ENCODE assay signal across 25 mouse cellular contexts in the genomic region with DNA sequence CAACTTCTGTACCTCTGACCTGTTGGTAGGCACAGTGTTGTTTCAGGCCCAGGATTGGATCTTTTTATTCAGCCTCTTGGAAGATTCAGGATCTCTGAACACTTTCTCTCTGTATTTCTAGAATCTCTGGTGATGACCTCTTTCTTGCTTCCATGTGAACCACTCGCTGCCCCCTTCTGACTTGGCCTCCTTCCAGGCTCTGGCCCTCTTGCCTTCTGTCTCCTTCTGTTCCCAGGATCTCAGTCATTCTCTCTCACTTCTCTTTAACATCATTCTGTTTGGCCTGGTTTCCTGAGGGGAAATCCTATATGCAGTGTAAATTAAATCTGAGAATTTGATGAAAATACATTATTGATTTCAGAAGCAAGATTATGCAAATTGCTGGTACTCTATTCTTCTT.
DNase-seq lines count a peak whose midpoint lies in the region; ATAC-seq and TF ChIP-seq lines count a peak whose summit lies in the region.
"Had no signal": no experiment of that assay in that cellular context is flagged by ENCODE, and none has a peak within 500 bp of the region (broad histone marks: within the 10 kb centered on the region; RNA-seq: fewer than 3 reads in every experiment).

No protein-coding gene starts in this region.

- no peak overlapping the region for H3K27ac ChIP-seq in kidney, embryonic 15.5 days
- no peak overlapping the region for H3K27ac ChIP-seq in thymus, adult 2 months (ENCODE audit: control insufficient read depth, insufficient read depth, low read length)
- H3K27ac ChIP-seq in forebrain, embryonic 12.5 days, result no peak overlapping the region
- H3K27ac ChIP-seq: embryonic facial prominence, embryonic 10.5 days; embryonic facial prominence, embryonic 15.5 days; forebrain, embryonic 13.5 days; limb, embryonic 12.5 days; liver, embryonic 15.5 days; lung, embryonic 15.5 days; midbrain, embryonic 10.5 days; neural tube, embryonic 12.5 days had no signal

- H3K4me1 ChIP-seq in kidney, embryonic 15.5 days, result no peaks in the 10 kb centered on the region
- H3K4me1 ChIP-seq in thymus, adult 2 months (replicated peaks; ENCODE audit: control insufficient read depth, insufficient read depth, low read length), result no peaks in the 10 kb centered on the region
- H3K4me1 ChIP-seq in forebrain, embryonic 12.5 days, result 0 out of 2 replicates have a peak, but pooled peaks cover 2% of the 10 kb centered on the region
- H3K4me1 ChIP-seq: embryonic facial prominence, embryonic 10.5 days; embryonic facial prominence, embryonic 15.5 days; forebrain, embryonic 13.5 days; limb, embryonic 12.5 days; liver, embryonic 15.5 days; lung, embryonic 15.5 days; midbrain, embryonic 10.5 days; neural tube, embryonic 12.5 days had no signal

- H3K27me3 ChIP-seq in kidney, embryonic 15.5 days, result no peaks in the 10 kb centered on the region
- no peaks in the 10 kb centered on the region for H3K27me3 ChIP-seq in thymus, adult 2 months (ENCODE audit: control insufficient read depth, insufficient read depth, low read length)
- H3K27me3 ChIP-seq in forebrain, embryonic 12.5 days, result no peaks in the 10 kb centered on the region
- H3K27me3 ChIP-seq: embryonic facial prominence, embryonic 15.5 days; forebrain, embryonic 13.5 days; limb, embryonic 12.5 days; liver, embryonic 15.5 days; lung, embryonic 15.5 days; neural tube, embryonic 12.5 days had no signal

- H3K36me3 ChIP-seq in kidney, embryonic 15.5 days, result no peaks in the 10 kb centered on the region
- H3K36me3 ChIP-seq in thymus, adult 2 months (ENCODE audit: control insufficient read depth, insufficient read depth, low read length), result no peaks in the 10 kb centered on the region
- no peaks in the 10 kb centered on the region for H3K36me3 ChIP-seq in forebrain, embryonic 12.5 days (replicated peaks)
- H3K36me3 ChIP-seq: embryonic facial prominence, embryonic 10.5 days; embryonic facial prominence, embryonic 15.5 days; G1E; limb, embryonic 12.5 days; liver, embryonic 15.5 days; lung, embryonic 15.5 days; midbrain, embryonic 10.5 days; neural tube, embryonic 12.5 days had no signal

- ATAC-seq in kidney, embryonic 15.5 days (replicated peaks; ENCODE audit: low FRiP score), result no peak
- ATAC-seq in forebrain, embryonic 12.5 days (ENCODE audit: low FRiP score), result no peak
- ATAC-seq: forebrain, embryonic 13.5 days; intestine, embryonic 16.5 days had no signal

- H3K4me3 ChIP-seq in kidney, embryonic 15.5 days (replicated peaks), result no peak overlapping the region
- H3K4me3 ChIP-seq in thymus, adult 2 months (ENCODE audit: control insufficient read depth, insufficient read depth, low read length), result no peak overlapping the region
- no peak overlapping the region for H3K4me3 ChIP-seq in forebrain, embryonic 12.5 days (replicated peaks)
- H3K4me3 ChIP-seq: embryonic facial prominence, embryonic 10.5 days; embryonic facial prominence, embryonic 15.5 days; forebrain, embryonic 13.5 days; limb, embryonic 12.5 days; liver, embryonic 15.5 days; lung, embryonic 15.5 days; midbrain, embryonic 10.5 days; myocyte; neural tube, embryonic 12.5 days had no signal

- DNase-seq in kidney, postnatal 10 days, result peak; percentile 12
- DNase-seq in brain, adult 2 months (ENCODE audit: low read depth, low spot score), result peak; percentile 75
- DNase-seq in cerebellum, adult 11-12 months, result peak; percentile 67
- DNase-seq in cerebellum, adult 9-11 months, result peak; percentile 69
- no peak for DNase-seq in thymus, postnatal 36 days
- DNase-seq in thymus, adult 2 months, result no peak
- DNase-seq: adrenal gland, postnatal 14 days; gastrocnemius, postnatal 10 days; heart, postnatal 14 days; kidney, adult 8-10 months; kidney, postnatal 14 days; layer of hippocampus, adult 9-11 months had no signal

- no peak for TF ChIP-seq POLR2A in thymus, adult 2 months (IDR thresholded peaks at IDR 0.05; ENCODE audit: control insufficient read depth, extremely low read depth, insufficient read depth, low read length, poor library complexity)

- 47% methylated on average over 1 of the region's 1 CpGs for WGBS in kidney, embryonic 15.5 days
- 83% methylated on average over 1 of the region's 1 CpGs for WGBS in thymus, adult 2 months
- 74% methylated on average over 1 of the region's 1 CpGs for WGBS in forebrain, embryonic 12.5 days

- no peak overlapping the region for H3K4me2 ChIP-seq in kidney, embryonic 15.5 days
- H3K4me2 ChIP-seq in forebrain, embryonic 12.5 days, result no peak overlapping the region
- H3K4me2 ChIP-seq: embryonic facial prominence, embryonic 15.5 days; forebrain, embryonic 13.5 days; limb, embryonic 12.5 days; liver, embryonic 15.5 days; lung, embryonic 15.5 days; neural tube, embryonic 12.5 days had no signal

- no peak for TF ChIP-seq CTCF in thymus, adult 2 months (IDR thresholded peaks at IDR 0.05; ENCODE audit: borderline replicate concordance, control insufficient read depth, extremely low read depth, insufficient read depth, low read length, poor library complexity)

- H3K9me3 ChIP-seq in kidney, embryonic 15.5 days (replicated peaks), result no peaks in the 10 kb centered on the region
- H3K9me3 ChIP-seq in forebrain, embryonic 12.5 days, result no peaks in the 10 kb centered on the region
- H3K9me3 ChIP-seq: embryonic facial prominence, embryonic 10.5 days; embryonic facial prominence, embryonic 15.5 days; forebrain, embryonic 13.5 days; limb, embryonic 12.5 days; liver, embryonic 15.5 days; lung, embryonic 15.5 days; midbrain, embryonic 10.5 days; neural tube, embryonic 12.5 days had no signal

- H3K9ac ChIP-seq in kidney, embryonic 15.5 days, result no peak overlapping the region
- no peak overlapping the region for H3K9ac ChIP-seq in forebrain, embryonic 12.5 days
- H3K9ac ChIP-seq: embryonic facial prominence, embryonic 15.5 days; forebrain, embryonic 13.5 days; limb, embryonic 12.5 days; liver, embryonic 15.5 days; lung, embryonic 15.5 days; neural tube, embryonic 12.5 days had no signal

Comparison
In these comparisons a context has a peak if more than half of its experiments do, and no peak if none do; other contexts are left out.
1. DNase-seq: peak in kidney, postnatal 10 days (single experiment), brain, adult 2 months (single experiment), cerebellum, adult 11-12 months (single experiment) and cerebellum, adult 9-11 months (single experiment); none in thymus, postnatal 36 days (0 of 2) and thymus, adult 2 months (single experiment).